Mouse (Mus musculus): Measurements from ENCODE around the gene Zfp512b.

- TF ChIP-seq CTCF (IDR thresholded peaks at IDR 0.05; ENCODE audit: borderline replicate concordance, extremely low read depth, insufficient read depth, insufficient read length) (no peak), POLR2A (IDR thresholded peaks at IDR 0.05; ENCODE audit: borderline replicate concordance, extremely low read depth, insufficient read depth, insufficient read length, poor library complexity, severe bottlenecking) (no peak)
Observed at GRCm38 (mm10) chr2:181550233-181550632, 42.4 kb downstream of the Zfp512b start.
